Mouse (Mus musculus) lung, postnatal 10 days (tissue): ENCODE measurements around the gene Wdr26.

Experiments used
- DNase-seq: peaks from one replicate; pipeline ENCODE4 v3.0.0; 2021

Gene Wdr26

GRCm38 (mm10) chr1:181211920-181212633, at the start of gene Wdr26:
Gene Wdr26 (minus strand): TSS chr1:181212001.
- peak; percentile 85 for DNase-seq

GRCm38 (mm10) chr1:181260949-181261696, 49.3 kb upstream of the Wdr26 start:
- no peak for DNase-seq

GRCm38 (mm10) chr1:181260422-181260821, 48.6 kb upstream of the Wdr26 start:
- peak; percentile 21 for DNase-seq

- DNase-seq = no peak
Measured at GRCm38 (mm10) chr1:181259626-181260410, 48.0 kb upstream of the Wdr26 start.

GRCm38 (mm10) chr1:181259056-181259455, 47.3 kb upstream of the Wdr26 start:
- DNase-seq = no peak

- DNase-seq = no peak
Measured at GRCm38 (mm10) chr1:181258616-181259015, 46.8 kb upstream of the Wdr26 start.

- DNase-seq = peak; percentile 27
Measured at GRCm38 (mm10) chr1:181257585-181258555, 46.1 kb upstream of the Wdr26 start.

- DNase-seq = peak; percentile 82
Measured at GRCm38 (mm10) chr1:181256689-181257584, 45.1 kb upstream of the Wdr26 start.

- peak; percentile 71 for DNase-seq
Measured at GRCm38 (mm10) chr1:181255891-181256688, 44.3 kb upstream of the Wdr26 start.

- no peak for DNase-seq
Measured at GRCm38 (mm10) chr1:181255450-181255849, 43.6 kb upstream of the Wdr26 start.

GRCm38 (mm10) chr1:181251624-181252023, 39.8 kb upstream of the Wdr26 start:
- no peak for DNase-seq

- DNase-seq = no peak
Measured at GRCm38 (mm10) chr1:181250961-181251360, 39.2 kb upstream of the Wdr26 start.

GRCm38 (mm10) chr1:181249537-181249936, 37.7 kb upstream of the Wdr26 start:
- DNase-seq = no peak

- DNase-seq = peak; percentile 21
Measured at GRCm38 (mm10) chr1:181247175-181247574, 35.4 kb upstream of the Wdr26 start.

- peak; percentile 16 for DNase-seq
Measured at GRCm38 (mm10) chr1:181246487-181247138, 34.8 kb upstream of the Wdr26 start.

- no peak for DNase-seq
Measured at GRCm38 (mm10) chr1:181245554-181246486, 34.0 kb upstream of the Wdr26 start.

GRCm38 (mm10) chr1:181245067-181245466, 33.3 kb upstream of the Wdr26 start:
- DNase-seq = no peak

- no peak for DNase-seq
Measured at GRCm38 (mm10) chr1:181241185-181241584, 29.4 kb upstream of the Wdr26 start.

- no peak for DNase-seq
Measured at GRCm38 (mm10) chr1:181237332-181237731, 25.5 kb upstream of the Wdr26 start.
